Mouse (Mus musculus): ENCODE measurements around the gene Ruvbl1. TPM values are rescaled to one million over a fixed set of nuclear protein-coding genes. Genes with fewer than 3 reads are reported as not detected.

Gene Ruvbl1
- 149 and 163 TPM in 2 replicates for polyA plus RNA-seq (2014; fragmentation: Nextera tagmentation; extraction: Ambion mirVana)

- DNase-seq (ENCODE audit: low spot score) = peak; percentile 92
- Histone ChIP-seq H3K4me3 (ENCODE audit: low read depth, low read length) (peak within 1 kb of the TSS; percentile 77), H3K9me3 (ENCODE audit: control insufficient read depth, low read length) (no peaks in the 10 kb centered on the region), H3K27me3 (ENCODE audit: control insufficient read depth, insufficient read depth, low read length) (no peaks in the 10 kb centered on the region), H3K4me1 (replicated peaks; ENCODE audit: control insufficient read depth, insufficient read depth, low read length) (peaks cover 5% of the 10 kb centered on the region; the same call in 1 of the 2 replicates), H3K27ac (ENCODE audit: low read depth, low read length) (no peak within 1 kb of the TSS), H3K4me2 (replicated peaks; ENCODE audit: low read depth, low read length) (peak within 1 kb of the TSS; percentile 55), H3K9ac (ENCODE audit: low read depth, low read length) (peak within 1 kb of the TSS; percentile 71), H3K36me3 (ENCODE audit: control insufficient read depth, insufficient read depth, low read length) (peaks cover 7% of the 10 kb centered on the region)
- WGBS = under 1% methylated on average over 35 of the region's 42 CpGs
- peak; percentile 99 for ATAC-seq (ENCODE audit: low FRiP score)
Observed at GRCm38 (mm10) chr6:88465181-88465920, at the start of gene Ruvbl1. Gene Ruvbl1 (plus strand): TSS chr6:88465409.

GRCm38 (mm10) chr6:88416130-88416758 is 49.0 kb upstream of the Ruvbl1 start:
- Histone ChIP-seq H3K9me3 (ENCODE audit: control insufficient read depth, low read length) (no peaks in the 10 kb centered on the region), H3K36me3 (ENCODE audit: control insufficient read depth, insufficient read depth, low read length) (no peaks in the 10 kb centered on the region), H3K27ac (ENCODE audit: low read depth, low read length) (no peak overlapping the region), H3K4me2 (replicated peaks; ENCODE audit: low read depth, low read length) (no peak overlapping the region), H3K4me3 (ENCODE audit: low read depth, low read length) (no peak overlapping the region), H3K9ac (ENCODE audit: low read depth, low read length) (no peak overlapping the region), H3K27me3 (ENCODE audit: control insufficient read depth, insufficient read depth, low read length) (no peaks in the 10 kb centered on the region), H3K4me1 (replicated peaks; ENCODE audit: control insufficient read depth, insufficient read depth, low read length) (peaks cover 2% of the 10 kb centered on the region; the same call in 1 of the 2 replicates)
- DNase-seq (ENCODE audit: low spot score) (peak; percentile 11), ATAC-seq (ENCODE audit: low FRiP score) (no peak)
- WGBS = 68% methylated on average over 7 of the region's 7 CpGs

GRCm38 (mm10) chr6:88431202-88431601 is 34.0 kb upstream of the Ruvbl1 start:
- Histone ChIP-seq H3K36me3 (ENCODE audit: control insufficient read depth, insufficient read depth, low read length) (no peaks in the 10 kb centered on the region), H3K9ac (ENCODE audit: low read depth, low read length) (no peak overlapping the region), H3K4me3 (ENCODE audit: low read depth, low read length) (no peak overlapping the region), H3K27me3 (ENCODE audit: control insufficient read depth, insufficient read depth, low read length) (no peaks in the 10 kb centered on the region), H3K9me3 (ENCODE audit: control insufficient read depth, low read length) (no peaks in the 10 kb centered on the region), H3K4me2 (replicated peaks; ENCODE audit: low read depth, low read length) (no peak overlapping the region), H3K27ac (ENCODE audit: low read depth, low read length) (no peak overlapping the region), H3K4me1 (replicated peaks; ENCODE audit: control insufficient read depth, insufficient read depth, low read length) (no peaks in the 10 kb centered on the region; the same call in 1 of the 2 replicates)
- 28% methylated on average over 4 of the region's 4 CpGs for WGBS
- ATAC-seq (ENCODE audit: low FRiP score) (no peak), DNase-seq (ENCODE audit: low spot score) (peak; percentile 35)

GRCm38 (mm10) chr6:88435609-88436008 is 29.6 kb upstream of the Ruvbl1 start:
- no peak overlapping the region for H3K4me2 ChIP-seq (replicated peaks; ENCODE audit: low read depth, low read length)
- H3K4me1 ChIP-seq (replicated peaks; ENCODE audit: control insufficient read depth, insufficient read depth, low read length) = no peaks in the 10 kb centered on the region; the same call in 1 of the 2 replicates
- no peaks in the 10 kb centered on the region for H3K9me3 ChIP-seq (ENCODE audit: control insufficient read depth, low read length)
- ATAC-seq (ENCODE audit: low FRiP score) = no peak
- H3K36me3 ChIP-seq (ENCODE audit: control insufficient read depth, insufficient read depth, low read length) = no peaks in the 10 kb centered on the region
- no peaks in the 10 kb centered on the region for H3K27me3 ChIP-seq (ENCODE audit: control insufficient read depth, insufficient read depth, low read length)
- H3K4me3 ChIP-seq (ENCODE audit: low read depth, low read length) = no peak overlapping the region
- no peak for DNase-seq (ENCODE audit: low spot score)
- no peak overlapping the region for H3K9ac ChIP-seq (ENCODE audit: low read depth, low read length)
- WGBS = 91% methylated on average over 7 of the region's 7 CpGs
- H3K27ac ChIP-seq (ENCODE audit: low read depth, low read length) = no peak overlapping the region

- Histone ChIP-seq H3K36me3 (ENCODE audit: control insufficient read depth, insufficient read depth, low read length) (no peaks in the 10 kb centered on the region), H3K4me1 (replicated peaks; ENCODE audit: control insufficient read depth, insufficient read depth, low read length) (no peaks in the 10 kb centered on the region; the same call in 1 of the 2 replicates), H3K4me2 (replicated peaks; ENCODE audit: low read depth, low read length) (no peak overlapping the region), H3K4me3 (ENCODE audit: low read depth, low read length) (no peak overlapping the region), H3K9me3 (ENCODE audit: control insufficient read depth, low read length) (no peaks in the 10 kb centered on the region), H3K27me3 (ENCODE audit: control insufficient read depth, insufficient read depth, low read length) (no peaks in the 10 kb centered on the region), H3K9ac (ENCODE audit: low read depth, low read length) (no peak overlapping the region), H3K27ac (ENCODE audit: low read depth, low read length) (no peak overlapping the region)
- no peak for DNase-seq (ENCODE audit: low spot score)
- 91% methylated on average over 4 of the region's 4 CpGs for WGBS
- ATAC-seq (ENCODE audit: low FRiP score) = no peak
Observed at GRCm38 (mm10) chr6:88439056-88439455, 26.2 kb upstream of the Ruvbl1 start.

GRCm38 (mm10) chr6:88442551-88442950 is 22.7 kb upstream of the Ruvbl1 start:
- no peak overlapping the region for H3K4me3 ChIP-seq (ENCODE audit: low read depth, low read length)
- DNase-seq (ENCODE audit: low spot score) = no peak
- H3K36me3 ChIP-seq (ENCODE audit: control insufficient read depth, insufficient read depth, low read length) = no peaks in the 10 kb centered on the region
- H3K9me3 ChIP-seq (ENCODE audit: control insufficient read depth, low read length) = no peaks in the 10 kb centered on the region
- WGBS = 73% methylated on average over 3 of the region's 3 CpGs
- ATAC-seq (ENCODE audit: low FRiP score) = no peak
- H3K27ac ChIP-seq (ENCODE audit: low read depth, low read length) = no peak overlapping the region
- H3K4me2 ChIP-seq (replicated peaks; ENCODE audit: low read depth, low read length) = no peak overlapping the region
- H3K9ac ChIP-seq (ENCODE audit: low read depth, low read length) = no peak overlapping the region
- H3K4me1 ChIP-seq (replicated peaks; ENCODE audit: control insufficient read depth, insufficient read depth, low read length) = no peaks in the 10 kb centered on the region
- H3K27me3 ChIP-seq (ENCODE audit: control insufficient read depth, insufficient read depth, low read length) = no peaks in the 10 kb centered on the region

GRCm38 (mm10) chr6:88443446-88443845 is 21.8 kb upstream of the Ruvbl1 start:
- Histone ChIP-seq H3K27ac (ENCODE audit: low read depth, low read length) (no peak overlapping the region), H3K9me3 (ENCODE audit: control insufficient read depth, low read length) (no peaks in the 10 kb centered on the region), H3K4me3 (ENCODE audit: low read depth, low read length) (no peak overlapping the region), H3K27me3 (ENCODE audit: control insufficient read depth, insufficient read depth, low read length) (no peaks in the 10 kb centered on the region), H3K4me1 (replicated peaks; ENCODE audit: control insufficient read depth, insufficient read depth, low read length) (no peaks in the 10 kb centered on the region), H3K4me2 (replicated peaks; ENCODE audit: low read depth, low read length) (no peak overlapping the region), H3K36me3 (ENCODE audit: control insufficient read depth, insufficient read depth, low read length) (no peaks in the 10 kb centered on the region), H3K9ac (ENCODE audit: low read depth, low read length) (no peak overlapping the region)
- no peak for DNase-seq (ENCODE audit: low spot score)
- ATAC-seq (ENCODE audit: low FRiP score) = no peak
- WGBS = 85% methylated on average over 3 of the region's 3 CpGs

GRCm38 (mm10) chr6:88444076-88444750 is 21.0 kb upstream of the Ruvbl1 start:
- no peak overlapping the region for H3K27ac ChIP-seq (ENCODE audit: low read depth, low read length)
- no peaks in the 10 kb centered on the region for H3K36me3 ChIP-seq (ENCODE audit: control insufficient read depth, insufficient read depth, low read length)
- H3K4me2 ChIP-seq (replicated peaks; ENCODE audit: low read depth, low read length) = no peak overlapping the region
- no peak for DNase-seq (ENCODE audit: low spot score)
- H3K9ac ChIP-seq (ENCODE audit: low read depth, low read length) = no peak overlapping the region
- no peaks in the 10 kb centered on the region for H3K27me3 ChIP-seq (ENCODE audit: control insufficient read depth, insufficient read depth, low read length)
- no peaks in the 10 kb centered on the region for H3K9me3 ChIP-seq (ENCODE audit: control insufficient read depth, low read length)
- no peak overlapping the region for H3K4me3 ChIP-seq (ENCODE audit: low read depth, low read length)
- 86% methylated on average over 7 of the region's 7 CpGs for WGBS
- no peaks in the 10 kb centered on the region for H3K4me1 ChIP-seq (replicated peaks; ENCODE audit: control insufficient read depth, insufficient read depth, low read length)
- no peak for ATAC-seq (ENCODE audit: low FRiP score)

Measured in hindbrain, embryonic 11.5 days (tissue).